Mouse (Mus musculus) cortical plate, adult 2 months (tissue): Measurements from ENCODE around the gene Chrm4.

ENCODE experiments used
- CTCF ChIP-seq: fragments of 200-500 bp; IDR thresholded peaks from 2 replicates; pipeline ENCODE4 v1.5.1; 2011; ENCODE audit warnings: mild to moderate bottlenecking, control low read depth, low read length; ENCODE audit not compliant: insufficient read depth; ENCODE audit errors: extremely low read depth
- POLR2A ChIP-seq: fragments of 200-500 bp; IDR thresholded peaks from 2 replicates; pipeline ENCODE4 v1.6.1; 2011; ENCODE audit warnings: mild to moderate bottlenecking, low read length, control low read depth; ENCODE audit not compliant: insufficient read depth; ENCODE audit errors: extremely low read depth

- TF ChIP-seq CTCF (no peak), POLR2A (no peak)
These were observed 48.5 kb upstream of the Chrm4 start for GRCm38 (mm10) chr2:91878387-91879180.
